Mouse (Mus musculus) spleen, adult 2 months (tissue): ENCODE measurements at regions not wholly inside any gene's neighbourhood (a gene's known extent, or its start where the extent isn't known, plus 50 kb on each side); places are given as distances from the start of the nearest gene placed in this dataset.

Experiments used
- DNase-seq, 2 experiments: peaks; one replicate each; pipeline versions ENCODE4 v3.0.0 to v3.0.0-alpha.2; 2012 to 2021; ENCODE audit warnings: low spot score in 2 of 2, low read depth in 1 of 2
- H3K27ac ChIP-seq: fragments of 200-500 bp; 2 replicates; pipeline ENCODE4 v1.5.1; 2012; ENCODE audit warnings: low read length, inconsistent platforms; ENCODE audit not compliant: insufficient read depth
- H3K27me3 ChIP-seq: fragments of 200-500 bp; 2 replicates; pipeline ENCODE4 v1.6.1; 2012; ENCODE audit warnings: mild to moderate bottlenecking, moderate library complexity, low read length, inconsistent platforms; ENCODE audit not compliant: control insufficient read depth, insufficient read depth
- H3K36me3 ChIP-seq: fragments of 200-500 bp; 2 replicates; pipeline ENCODE4 v1.6.1; 2012; ENCODE audit warnings: mild to moderate bottlenecking, low read length, inconsistent platforms; ENCODE audit not compliant: control insufficient read depth, insufficient read depth
- H3K4me1 ChIP-seq: fragments of 200-500 bp; 2 replicates; pipeline ENCODE4 v1.6.1; 2011; ENCODE audit warnings: inconsistent platforms; ENCODE audit not compliant: control insufficient read depth, insufficient read depth, insufficient read length
- H3K4me3 ChIP-seq: fragments of 200-500 bp; 2 replicates; pipeline ENCODE4 v1.5.1; 2011; ENCODE audit warnings: mild to moderate bottlenecking, inconsistent platforms; ENCODE audit not compliant: insufficient read depth, insufficient read length; ENCODE audit errors: extremely low read depth
- CTCF ChIP-seq: fragments of 200-500 bp; IDR thresholded peaks from 2 replicates; pipeline ENCODE4 v1.5.1; 2011; ENCODE audit warnings: mild to moderate bottlenecking, inconsistent platforms; ENCODE audit not compliant: insufficient read depth, insufficient read length, insufficient replicate concordance; ENCODE audit errors: extremely low read depth
- POLR2A ChIP-seq: fragments of 200-500 bp; IDR thresholded peaks from 2 replicates; pipeline ENCODE4 v1.6.1; 2011; ENCODE audit warnings: low read depth, low read length, inconsistent platforms
- WGBS: fragments of 180-500 bp; shearing (Covaris S2); methylation state at CpG from one replicate; pipeline ENCODE4 v1.1.7; 2018; 5-methylcytosine and 5-hydroxymethylcytosine counted together

DNA sequence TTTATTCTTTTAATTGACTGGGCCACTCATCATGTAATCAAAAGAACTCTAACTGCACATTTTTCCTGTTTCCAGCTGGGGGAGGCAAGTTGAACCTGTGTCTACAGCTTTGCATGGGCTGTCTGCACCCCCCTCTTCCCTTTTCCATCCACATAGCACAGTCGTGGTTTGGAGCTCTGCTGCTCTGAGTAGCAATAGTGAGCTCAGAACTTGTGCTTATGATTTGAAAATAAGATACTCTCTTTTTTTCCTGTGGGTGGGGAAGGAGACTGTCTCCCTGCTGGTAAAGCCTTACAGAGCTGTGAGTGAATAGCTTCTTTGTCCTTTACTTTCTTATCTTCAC, 72.2 kb upstream of the Pfn2 start:
- no peak for DNase-seq
- Histone ChIP-seq H3K4me1 (peaks cover 2% of the 10 kb centered on the region; the same call in 1 of the 2 replicates), H3K27ac (no peak overlapping the region), H3K36me3 (no peaks in the 10 kb centered on the region), H3K4me3 (no peak overlapping the region), H3K27me3 (no peaks in the 10 kb centered on the region)
- WGBS, result 0% methylated on average over 1 of the region's 1 CpGs
- TF ChIP-seq POLR2A, result no peak
- TF ChIP-seq CTCF, result no peak

DNA sequence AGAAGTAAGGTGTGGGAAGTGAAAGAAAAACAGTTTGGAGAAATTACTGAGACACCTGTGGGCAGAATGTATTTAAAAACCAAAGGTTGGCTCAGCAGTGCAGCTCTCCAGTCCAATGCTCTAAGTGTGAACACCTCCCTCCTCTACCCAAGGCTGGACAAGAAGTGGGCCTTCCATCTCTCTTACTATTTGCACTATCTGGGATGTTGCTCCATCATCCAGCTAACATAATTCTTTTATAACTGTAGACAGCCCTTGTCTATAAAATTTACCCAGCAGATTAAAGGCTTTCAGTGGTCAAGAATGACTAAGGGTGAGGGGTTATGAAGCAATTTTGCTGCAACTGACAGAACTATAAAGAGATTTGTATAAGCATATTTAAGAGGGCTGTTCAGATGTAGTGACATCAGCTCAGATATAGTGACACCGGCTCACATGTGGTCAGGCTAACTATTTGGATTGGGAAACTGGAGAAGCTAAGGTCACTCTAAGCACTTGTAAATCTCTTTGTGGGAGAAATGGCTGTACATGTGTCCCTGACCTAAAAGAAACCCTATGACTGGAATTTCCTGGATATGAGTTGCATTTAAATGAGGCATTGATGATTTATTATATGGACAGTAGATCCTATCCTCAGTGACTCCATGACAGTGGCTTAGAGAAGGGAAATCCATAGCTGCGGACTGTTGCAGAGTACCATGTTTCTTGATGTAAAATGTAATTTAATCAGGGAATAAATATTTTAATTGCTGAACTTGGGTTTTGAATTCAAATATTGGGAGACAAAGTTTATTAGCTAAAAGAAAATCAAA, 73.4 kb upstream of the Pfn2 start:
- WGBS, result 88% methylated on average over 2 of the region's 2 CpGs
- no peak overlapping the region for H3K27ac ChIP-seq
- no peak overlapping the region for H3K4me3 ChIP-seq
- DNase-seq, result no peak
- peaks cover 2% of the 10 kb centered on the region; the same call in 1 of the 2 replicates for H3K4me1 ChIP-seq
- no peaks in the 10 kb centered on the region for H3K36me3 ChIP-seq
- no peaks in the 10 kb centered on the region for H3K27me3 ChIP-seq
- TF ChIP-seq POLR2A, result no peak
- TF ChIP-seq CTCF, result no peak

DNA sequence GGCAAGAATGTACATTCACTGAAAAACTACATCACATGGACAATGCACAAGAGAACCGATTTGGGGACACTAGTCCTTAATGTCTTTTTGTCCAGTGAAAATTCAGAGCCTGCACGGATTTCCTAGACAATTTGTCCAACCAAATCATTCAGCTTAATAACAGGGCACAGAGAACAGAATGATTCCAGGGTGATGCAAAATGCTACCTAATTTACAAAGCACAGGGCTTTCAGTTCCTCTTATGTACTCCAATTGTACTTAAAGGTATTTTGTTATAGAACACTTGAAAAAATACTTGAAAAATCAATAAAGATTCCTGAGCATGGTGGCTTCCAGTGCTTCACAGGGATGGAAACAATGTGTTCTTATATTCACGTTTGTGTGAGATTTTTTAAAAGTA, 75.2 kb upstream of the Pfn2 start:
- 71% methylated on average over 3 of the region's 3 CpGs for WGBS
- no peaks in the 10 kb centered on the region for H3K36me3 ChIP-seq
- no peak for DNase-seq
- TF ChIP-seq POLR2A (no peak), CTCF (no peak)
- H3K27me3 ChIP-seq, result no peaks in the 10 kb centered on the region
- no peak overlapping the region for H3K4me3 ChIP-seq
- H3K4me1 ChIP-seq, result peaks cover 2% of the 10 kb centered on the region; the same call in 1 of the 2 replicates
- no peak overlapping the region for H3K27ac ChIP-seq

DNA sequence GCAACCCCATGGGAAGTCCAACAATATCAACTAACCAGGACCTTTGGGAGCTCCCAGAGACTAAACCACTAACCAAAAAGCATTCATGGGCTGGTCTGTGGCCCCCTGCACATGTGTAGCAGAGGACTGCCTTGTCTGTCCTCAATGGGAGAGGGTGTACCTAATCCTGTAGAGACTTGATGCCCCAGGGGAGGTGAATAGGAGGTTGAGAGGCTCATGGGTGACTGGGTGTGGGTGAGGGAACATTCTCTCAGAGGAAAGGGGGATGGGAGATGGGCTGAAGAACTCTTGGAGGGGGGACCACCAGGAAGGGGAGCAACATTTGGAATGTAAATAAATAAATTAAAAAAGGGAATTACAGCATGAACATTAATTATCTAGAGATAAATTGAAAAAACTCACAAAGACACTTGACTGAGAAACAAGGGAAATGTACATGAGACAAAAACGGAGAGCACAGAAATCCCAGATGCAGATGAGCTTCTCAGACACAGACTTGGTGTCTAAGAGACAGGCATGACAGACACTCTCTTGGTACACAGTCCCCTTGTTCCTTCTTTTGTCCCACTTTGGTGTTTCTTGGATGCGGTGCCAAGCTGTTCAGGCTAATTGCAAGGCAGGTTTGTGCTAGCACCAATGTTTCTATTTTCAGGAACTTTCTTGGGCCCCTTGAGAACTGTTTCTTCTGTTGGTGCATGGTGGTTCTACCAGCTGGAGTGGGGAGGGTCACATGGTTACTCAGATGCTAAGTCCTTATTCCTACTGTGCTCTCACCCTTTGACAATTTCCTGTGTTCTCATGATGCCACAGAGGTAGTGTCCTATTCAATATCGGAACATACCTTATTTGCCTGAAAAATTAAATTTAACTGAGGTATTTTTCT, 85.0 kb upstream of the Pfn2 start:
- H3K36me3 ChIP-seq, result no peaks in the 10 kb centered on the region
- TF ChIP-seq POLR2A (no peak), CTCF (no peak)
- DNase-seq, result no peak
- H3K27ac ChIP-seq, result no peak overlapping the region
- H3K4me3 ChIP-seq, result no peak overlapping the region
- H3K27me3 ChIP-seq, result no peaks in the 10 kb centered on the region
- no peaks in the 10 kb centered on the region for H3K4me1 ChIP-seq
- 62% methylated on average over 3 of the region's 3 CpGs for WGBS

DNA sequence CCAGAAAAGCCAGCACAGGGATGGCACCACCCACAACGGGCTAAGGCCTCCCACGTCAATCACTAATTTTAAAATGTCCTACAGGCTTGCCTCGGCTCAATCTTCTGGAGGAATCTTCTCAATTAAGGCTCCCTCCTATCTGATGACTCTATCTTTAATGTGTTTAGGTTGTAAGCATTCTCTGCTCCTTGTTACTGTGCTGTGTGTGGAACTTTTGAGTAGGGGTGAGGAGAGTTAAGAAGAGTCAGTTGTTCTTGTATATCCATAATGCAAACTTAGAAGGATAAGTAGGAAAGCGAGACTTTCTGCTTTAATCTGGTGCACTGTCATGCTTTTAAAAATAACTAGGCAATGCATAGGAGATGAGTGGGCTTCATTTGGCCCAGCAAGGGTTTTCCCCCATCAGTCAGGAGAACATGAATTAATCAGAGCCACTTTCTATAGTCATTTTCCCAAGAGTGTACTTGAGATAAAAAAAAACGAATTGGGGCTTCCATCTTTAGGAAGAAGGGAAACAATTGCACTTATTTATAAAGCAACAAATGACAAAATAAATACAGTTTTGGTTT, 87.2 kb upstream of the Pfn2 start:
- no peaks in the 10 kb centered on the region for H3K27me3 ChIP-seq
- H3K27ac ChIP-seq, result no peak overlapping the region
- WGBS, result 79% methylated on average over 5 of the region's 5 CpGs
- no peak overlapping the region for H3K4me3 ChIP-seq
- H3K36me3 ChIP-seq, result no peaks in the 10 kb centered on the region
- TF ChIP-seq CTCF, result no peak
- no peak for TF ChIP-seq POLR2A
- no peak for DNase-seq
- no peaks in the 10 kb centered on the region for H3K4me1 ChIP-seq

DNA sequence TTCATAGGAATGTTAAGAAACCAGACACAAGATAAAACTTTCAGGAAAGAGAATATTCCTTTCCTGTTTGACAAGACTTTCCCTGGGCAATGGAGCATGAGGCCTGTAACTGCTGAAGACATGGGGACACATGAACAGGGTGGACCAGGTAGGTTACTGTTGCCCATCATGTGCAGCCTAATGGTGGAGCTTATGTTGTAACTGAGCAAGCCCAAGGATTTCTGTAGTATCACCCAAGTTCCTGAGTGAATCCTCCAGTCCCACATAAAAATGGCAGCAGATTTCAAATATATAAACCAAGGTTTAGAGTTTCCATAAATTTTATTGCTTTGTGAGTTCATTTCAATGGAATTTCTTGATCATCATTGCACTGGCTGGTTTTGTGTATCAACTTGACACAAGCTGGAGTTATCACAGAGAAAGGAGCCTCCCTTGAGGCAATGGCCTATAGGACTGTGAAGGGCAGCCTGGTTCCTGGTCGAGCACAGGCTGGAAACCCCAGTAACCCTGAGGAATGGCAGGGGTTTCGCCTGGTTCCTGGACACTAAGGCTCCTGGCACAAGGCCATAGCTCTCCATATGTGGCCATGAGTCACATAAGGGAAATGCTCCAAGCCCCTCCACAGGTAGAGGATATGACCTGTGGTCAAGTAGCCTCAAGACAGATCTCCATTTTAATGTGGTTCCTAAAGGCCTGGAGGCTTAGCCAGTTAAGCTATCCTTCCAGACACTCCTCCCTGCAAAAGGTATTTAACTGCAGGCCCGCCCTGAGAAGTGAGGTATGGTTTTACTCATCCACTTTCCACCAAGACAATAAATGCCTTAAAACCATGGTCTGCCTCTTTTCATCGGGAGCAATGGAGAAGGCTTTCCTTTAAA, 92.9 kb upstream of the Pfn2 start:
- Histone ChIP-seq H3K27me3 (no peaks in the 10 kb centered on the region), H3K4me3 (no peak overlapping the region), H3K27ac (no peak overlapping the region), H3K4me1 (no peaks in the 10 kb centered on the region), H3K36me3 (no peaks in the 10 kb centered on the region)
- no peak for TF ChIP-seq CTCF
- TF ChIP-seq POLR2A, result no peak
- DNase-seq, result no peak
- 78% methylated on average over 4 of the region's 4 CpGs for WGBS
